Mouse (Mus musculus): ENCODE measurements around the gene Abl1.
A peak's percentile ranks its signal among the peaks of the same experiment; 100 is the strongest.

Gene Abl1

DNA sequence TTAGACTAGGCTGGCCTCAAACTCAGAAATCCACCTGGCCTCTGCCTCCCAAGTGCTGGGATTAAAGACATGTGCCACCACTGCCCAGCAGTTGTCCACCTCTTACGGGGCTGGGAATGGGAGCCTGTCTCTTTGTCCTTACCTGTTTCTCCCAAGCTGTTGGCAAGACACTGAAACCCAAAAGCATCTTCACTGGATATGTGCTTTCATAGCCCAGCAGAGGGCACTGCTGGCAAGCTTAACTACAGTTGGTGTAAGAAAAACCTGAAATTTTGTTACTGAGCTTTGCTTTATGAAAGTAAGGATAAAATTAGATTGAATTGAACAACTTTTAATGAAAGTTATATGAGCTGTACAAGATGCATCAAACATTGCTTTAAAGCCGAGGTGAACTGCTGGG lies 4.5 kb upstream of the Abl1 start:
- DNase-seq (ENCODE audit: extremely low read depth, low read depth), result no peak

DNA sequence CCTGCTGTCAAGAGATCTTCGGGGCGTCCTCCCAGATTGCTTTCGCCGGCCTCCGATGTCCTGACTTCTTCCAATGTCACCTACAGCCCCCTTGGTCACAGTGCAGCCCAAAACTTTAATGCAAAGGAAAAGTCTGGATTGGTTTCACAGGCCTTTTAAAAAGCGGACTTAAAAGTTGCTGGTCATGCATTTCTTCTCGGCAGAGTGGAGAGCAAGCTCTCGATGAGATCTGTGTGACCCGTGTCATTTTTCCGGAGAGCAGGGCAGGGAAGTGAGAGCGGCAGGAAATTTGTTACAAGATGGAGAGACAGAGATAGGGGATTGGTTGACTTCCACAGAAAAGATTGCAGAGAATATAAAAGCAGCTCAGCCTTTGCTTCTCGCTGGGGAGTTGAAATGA lies 869 bp downstream of the Abl1 start:
- DNase-seq (ENCODE audit: extremely low read depth, low read depth), result peak; percentile 64

- no peak for DNase-seq (ENCODE audit: extremely low read depth, low read depth)
Observed at GRCm38 (mm10) chr2:31690063-31690462, 1.9 kb downstream of the Abl1 start.

GRCm38 (mm10) chr2:31698209-31698608 lies 10.0 kb downstream of the Abl1 start:
- DNase-seq (ENCODE audit: extremely low read depth, low read depth), result no peak

DNA sequence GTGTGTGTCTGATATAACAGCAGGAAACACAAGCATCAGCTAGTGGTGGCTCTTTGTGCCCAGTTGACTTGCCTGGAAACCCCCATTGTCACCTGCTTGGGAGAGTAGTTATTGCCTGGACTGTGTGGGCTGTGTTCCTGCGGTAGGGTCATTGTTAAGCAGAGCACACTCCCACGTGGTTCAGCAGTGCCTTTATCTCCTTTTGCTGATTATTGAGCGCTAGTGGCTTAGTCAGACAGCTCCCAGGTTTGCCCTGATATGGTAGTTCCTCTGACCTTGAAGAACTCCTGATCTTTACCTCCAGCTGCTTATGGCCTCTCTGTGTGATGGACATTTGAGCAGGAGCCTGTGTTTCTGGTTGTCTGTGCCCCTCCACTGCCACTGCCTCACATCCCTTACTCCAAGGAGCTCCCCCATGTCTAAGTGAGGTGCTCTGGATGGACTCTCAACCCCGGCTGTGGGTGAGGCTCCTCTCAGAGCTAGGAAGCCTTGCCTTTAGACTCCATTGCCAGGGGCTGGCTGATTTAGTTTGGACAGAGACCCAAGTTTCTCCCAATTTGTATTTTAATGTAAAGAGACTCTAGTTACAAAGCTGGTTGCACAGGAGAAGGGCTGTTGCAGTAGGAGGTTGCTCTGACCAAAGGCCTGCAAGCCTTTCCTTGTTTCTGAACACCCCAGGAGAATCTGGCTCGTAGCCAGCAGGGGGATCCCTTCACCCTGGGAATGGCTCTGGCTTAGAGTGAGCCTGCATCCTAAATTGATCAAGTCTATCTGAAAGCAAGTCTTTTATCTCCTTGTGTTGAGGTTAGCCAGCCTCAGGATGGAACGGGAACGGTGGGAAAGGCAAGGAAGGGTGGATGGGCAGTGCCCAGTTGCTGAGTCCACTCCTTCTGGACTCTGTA lies 12.6 kb downstream of the Abl1 start:
- no peak for DNase-seq (ENCODE audit: extremely low read depth, low read depth)

- DNase-seq (ENCODE audit: extremely low read depth, low read depth), result no peak
Observed at GRCm38 (mm10) chr2:31703226-31703625, 15.1 kb downstream of the Abl1 start.

GRCm38 (mm10) chr2:31705914-31706313 lies 17.7 kb downstream of the Abl1 start:
- DNase-seq (ENCODE audit: extremely low read depth, low read depth), result no peak

DNA sequence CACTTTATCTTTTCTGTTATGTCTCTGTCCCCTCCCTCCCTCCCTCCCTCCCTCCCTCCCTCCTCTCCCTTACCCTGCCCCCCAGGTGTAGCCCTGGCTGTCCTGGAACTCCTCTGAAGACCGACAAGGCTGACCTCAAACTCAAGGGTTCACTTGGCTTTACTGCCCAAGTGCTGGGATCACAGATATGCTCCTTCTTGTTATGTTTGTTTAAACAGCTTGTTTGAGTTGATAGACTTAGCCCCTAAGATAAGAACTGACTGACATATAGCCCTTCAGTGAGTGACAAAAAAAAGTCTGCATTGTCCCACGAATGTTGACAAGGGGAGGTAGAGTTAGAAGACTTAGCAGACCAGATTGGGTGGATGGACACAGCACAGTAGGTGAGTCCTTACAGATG lies 18.4 kb downstream of the Abl1 start:
- DNase-seq (ENCODE audit: extremely low read depth, low read depth), result no peak

GRCm38 (mm10) chr2:31712716-31713115 lies 24.5 kb downstream of the Abl1 start:
- no peak for DNase-seq (ENCODE audit: extremely low read depth, low read depth)

DNA sequence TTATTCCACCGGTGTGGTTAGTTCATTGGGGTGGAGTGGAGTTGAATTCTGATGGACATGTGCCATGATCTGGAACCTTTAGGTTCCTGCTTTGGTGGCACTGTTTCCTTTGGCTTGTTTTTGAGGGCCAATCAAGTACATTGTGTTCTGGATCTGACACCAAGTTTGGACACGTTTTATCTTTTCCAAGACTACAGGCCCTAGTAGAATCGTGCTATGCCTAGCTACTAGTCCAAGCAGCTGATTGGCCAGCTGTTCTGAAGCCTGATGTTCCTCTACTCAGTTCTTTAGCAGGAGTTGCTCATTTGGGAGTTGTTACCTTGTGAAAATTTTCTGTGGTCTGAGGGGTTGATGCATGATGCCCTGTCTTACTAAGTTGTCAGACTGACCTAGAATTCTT lies 25.6 kb downstream of the Abl1 start:
- DNase-seq (ENCODE audit: extremely low read depth, low read depth), result no peak

GRCm38 (mm10) chr2:31714780-31715179 lies 26.6 kb downstream of the Abl1 start:
- no peak for DNase-seq (ENCODE audit: extremely low read depth, low read depth)

GRCm38 (mm10) chr2:31715985-31716384 lies 27.8 kb downstream of the Abl1 start:
- no peak for DNase-seq (ENCODE audit: extremely low read depth, low read depth)

DNA sequence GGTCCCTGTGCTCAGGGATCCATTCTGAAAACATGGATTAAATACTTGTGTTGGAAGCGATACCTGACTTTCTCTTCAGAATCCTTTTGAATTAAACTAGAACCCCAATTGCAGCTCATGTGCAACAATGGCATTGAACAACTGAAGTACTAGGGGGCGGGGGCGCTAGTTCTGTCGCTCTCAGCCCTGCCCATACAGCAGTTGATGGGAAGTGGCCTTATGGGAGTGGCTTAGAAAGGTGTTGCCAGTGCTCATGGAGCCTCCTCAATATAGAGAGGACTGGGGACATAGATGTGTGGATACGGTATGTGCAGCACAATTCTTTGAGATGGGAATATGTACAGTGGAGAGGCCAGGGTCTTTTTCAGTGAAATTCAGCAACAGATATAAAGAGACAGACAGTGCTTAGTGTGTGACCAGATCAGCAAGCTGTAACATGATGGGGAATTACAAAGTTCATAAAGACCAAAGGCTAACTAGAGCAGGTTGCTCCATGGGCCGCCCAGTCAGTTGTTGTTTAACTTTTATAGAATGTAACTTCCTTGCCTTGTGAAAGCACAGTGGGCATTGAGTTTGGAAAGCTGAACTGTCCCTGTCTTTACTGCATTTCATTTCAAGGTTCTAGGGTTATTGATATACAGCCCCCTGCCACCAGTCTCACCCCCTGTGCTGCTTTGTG lies 31.2 kb downstream of the Abl1 start:
- DNase-seq (ENCODE audit: extremely low read depth, low read depth), result no peak

- DNase-seq (ENCODE audit: extremely low read depth, low read depth), result no peak
Observed at GRCm38 (mm10) chr2:31719944-31720343, 31.8 kb downstream of the Abl1 start.

GRCm38 (mm10) chr2:31720783-31721182 lies 32.6 kb downstream of the Abl1 start:
- no peak for DNase-seq (ENCODE audit: extremely low read depth, low read depth)

DNA sequence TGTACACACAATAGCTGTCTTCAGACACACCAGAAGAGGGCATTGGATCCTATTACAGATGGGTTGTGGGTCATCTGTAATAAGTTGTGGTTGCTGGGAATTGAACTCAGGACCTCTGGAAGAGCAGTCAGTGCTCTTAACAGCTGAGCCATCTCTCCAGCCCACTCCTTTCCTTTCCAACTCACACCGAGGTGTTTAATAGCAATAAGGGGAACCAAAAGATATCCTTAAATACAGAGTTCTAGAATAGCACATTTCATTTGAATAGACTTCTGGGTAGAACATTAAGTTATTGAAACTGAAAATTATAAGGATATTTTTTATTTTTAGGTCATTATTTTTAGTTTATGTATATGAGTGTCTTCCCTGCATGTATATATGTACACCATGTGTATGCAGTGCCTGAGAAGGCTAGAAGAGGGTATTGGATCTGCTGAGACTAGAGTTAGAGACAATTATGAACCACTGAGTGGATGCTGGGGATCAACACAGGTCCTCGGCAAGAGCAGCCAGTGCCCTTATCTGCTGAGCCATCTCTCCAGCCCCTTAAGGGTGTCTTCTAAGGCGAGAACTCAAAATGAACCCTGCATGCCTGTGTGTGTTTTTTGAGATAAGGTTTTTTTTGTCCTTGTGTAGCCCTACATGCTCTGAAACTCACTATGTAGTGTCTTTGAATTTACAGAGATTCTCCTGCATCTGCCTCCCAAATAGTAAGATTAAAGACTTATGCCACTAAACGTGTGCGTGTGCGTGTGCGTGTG lies 36.7 kb downstream of the Abl1 start:
- DNase-seq (ENCODE audit: extremely low read depth, low read depth), result peak; percentile 44

DNA sequence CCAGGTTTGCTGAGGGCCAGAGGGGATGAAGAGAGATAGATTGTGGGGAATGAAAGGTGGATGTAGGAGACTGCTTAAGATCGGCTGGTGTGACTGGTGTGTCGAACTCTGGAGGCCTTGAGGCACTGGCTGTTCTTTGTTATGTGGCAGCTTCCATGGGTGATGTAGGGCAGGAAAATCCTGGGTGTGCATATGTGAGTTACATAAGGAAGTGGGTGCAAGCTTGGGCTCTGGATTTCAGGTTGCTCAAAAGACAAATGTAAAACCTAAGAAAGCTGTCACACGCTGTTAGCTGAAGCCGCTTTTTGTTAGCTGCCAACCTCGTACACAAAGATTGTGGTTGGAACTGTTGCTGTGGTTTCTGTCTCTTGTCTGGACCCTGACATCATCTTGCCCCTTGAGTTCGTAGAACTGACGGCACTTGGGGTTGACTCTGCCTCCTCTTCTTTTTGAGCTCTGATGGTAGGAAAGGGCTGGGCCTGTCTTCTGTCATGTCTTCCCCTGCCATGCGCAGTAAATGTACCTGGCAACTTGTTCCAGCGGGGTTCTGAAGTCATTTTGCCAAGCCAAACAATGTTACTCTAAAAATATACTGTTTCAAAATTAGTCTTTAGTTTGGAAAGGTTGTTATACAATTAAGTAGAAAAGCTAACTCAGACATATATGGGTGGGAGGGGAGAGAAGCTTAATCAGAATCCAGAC lies 39.6 kb downstream of the Abl1 start:
- no peak for DNase-seq (ENCODE audit: extremely low read depth, low read depth)

DNA sequence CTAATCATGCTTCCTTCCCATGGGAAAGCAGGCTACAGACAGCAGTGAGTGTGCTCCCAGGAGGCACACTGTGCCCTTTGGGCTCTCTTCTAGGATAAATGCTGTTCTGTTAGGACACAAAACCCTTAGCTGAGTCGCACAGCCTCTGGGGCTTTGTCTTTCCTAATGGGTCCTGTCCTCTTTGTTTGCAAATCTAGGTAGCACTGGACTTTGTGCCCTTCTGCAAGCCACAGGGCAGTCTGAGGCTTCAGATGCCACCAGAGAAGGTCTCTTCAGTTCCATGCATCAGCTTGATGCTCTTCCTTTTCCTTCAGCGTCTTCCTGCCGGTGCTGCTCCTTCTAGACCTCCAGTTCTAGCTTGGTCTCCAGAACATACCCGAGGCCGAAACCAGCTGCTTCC lies 42.5 kb downstream of the Abl1 start:
- DNase-seq (ENCODE audit: extremely low read depth, low read depth), result no peak

DNA sequence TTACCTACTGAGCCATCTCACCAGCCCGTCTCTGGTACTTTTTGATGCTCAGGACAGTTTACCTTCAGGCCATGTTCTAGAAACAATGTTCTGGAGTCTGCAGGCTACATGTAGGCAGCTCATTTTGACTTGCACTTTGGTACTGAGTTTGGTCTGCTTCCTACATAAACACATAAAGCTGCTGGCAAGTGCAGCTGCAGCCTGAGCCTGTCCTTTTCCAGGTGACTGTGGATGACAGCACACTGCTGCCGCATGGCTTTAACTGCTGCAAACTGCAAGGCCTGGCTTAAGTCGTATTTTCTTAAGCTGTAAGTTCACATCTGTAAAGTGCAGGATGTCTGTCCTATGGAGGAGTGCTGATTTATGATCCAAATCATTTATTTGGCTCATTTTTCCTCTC lies 44.3 kb downstream of the Abl1 start:
- no peak for DNase-seq (ENCODE audit: extremely low read depth, low read depth)

GRCm38 (mm10) chr2:31733558-31733957 lies 45.4 kb downstream of the Abl1 start:
- no peak for DNase-seq (ENCODE audit: extremely low read depth, low read depth)

DNA sequence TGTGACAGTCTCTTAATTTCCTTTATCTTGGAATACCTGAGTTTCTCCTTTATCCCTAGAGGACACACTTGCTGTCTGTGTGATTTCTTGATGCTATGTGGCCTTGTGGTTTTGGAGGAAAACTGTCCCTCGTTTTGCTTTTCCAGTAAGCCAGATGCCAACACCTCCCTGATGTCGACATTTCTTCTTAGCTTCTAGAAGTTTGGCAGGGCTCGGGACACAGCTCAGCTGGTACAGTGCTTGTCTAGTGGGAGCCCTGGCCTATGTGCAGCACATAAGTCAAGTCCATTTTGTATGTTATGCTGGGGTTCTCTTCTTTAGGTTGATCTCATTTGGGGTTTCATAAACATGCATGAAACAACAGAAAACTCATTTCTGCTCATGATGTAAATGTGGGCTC lies 50.9 kb downstream of the Abl1 start:
- no peak for DNase-seq (ENCODE audit: extremely low read depth, low read depth)
